Mouse (Mus musculus) kidney, postnatal 10 days (tissue): ENCODE data around the gene Gpc3.
"Not testable (repeated sequence)": the region's sequence is repeated elsewhere in the genome, so short reads cannot be mapped to it uniquely, and the experiment has no call there.

Experiments used
- DNase-seq: peaks from one replicate; pipeline ENCODE4 v3.0.0; 2021; ENCODE audit warnings: mixed read lengths

Gene Gpc3

GRCm38 (mm10) chrX:52374209-52374608 is 239.5 kb downstream of the Gpc3 start:
- DNase-seq: no peak

GRCm38 (mm10) chrX:52372436-52372835 is 241.3 kb downstream of the Gpc3 start:
- DNase-seq: no peak

GRCm38 (mm10) chrX:52369938-52370758 is 243.6 kb downstream of the Gpc3 start:
- no peak for DNase-seq

- no peak for DNase-seq
Observed at GRCm38 (mm10) chrX:52369304-52369937, 244.3 kb downstream of the Gpc3 start.

DNA sequence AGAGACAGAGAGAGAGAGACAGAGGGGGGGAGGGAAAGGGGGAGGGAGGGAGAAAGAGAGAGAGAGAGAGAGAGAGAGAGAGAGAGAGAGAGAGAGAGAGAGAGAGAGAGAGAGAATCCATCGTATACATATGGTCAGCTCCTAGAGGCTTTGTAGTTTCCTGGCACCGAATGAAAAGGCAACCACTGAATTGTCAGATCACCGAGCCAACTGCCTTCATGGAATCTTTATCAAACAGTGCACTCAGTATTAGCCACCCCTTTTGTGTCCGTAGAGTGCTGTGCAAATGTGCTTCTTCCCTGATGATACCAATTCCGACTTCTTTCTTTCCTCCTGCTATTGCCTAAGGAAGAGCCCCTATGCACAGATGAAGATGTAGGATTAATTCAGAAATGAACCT is 246.9 kb downstream of the Gpc3 start:
- no peak for DNase-seq

DNA sequence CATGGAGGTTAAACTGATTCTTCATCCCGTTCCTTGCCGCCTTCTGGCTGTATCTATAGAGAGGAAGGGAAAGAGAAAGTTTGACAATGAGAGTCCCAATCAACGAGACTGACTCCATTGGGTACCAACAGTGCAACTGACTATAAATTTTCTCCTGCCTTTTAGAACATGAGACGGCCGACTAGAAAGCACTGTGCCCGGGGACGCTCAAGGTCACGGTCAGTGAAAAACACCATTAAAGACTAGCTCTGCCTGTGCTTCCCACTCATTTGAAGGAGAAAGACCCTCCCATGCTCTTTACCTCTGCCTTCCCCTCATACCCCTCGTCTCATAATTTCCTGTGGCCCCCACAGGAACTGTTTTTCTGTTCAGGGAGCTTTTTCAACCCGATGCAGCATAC is 248.0 kb downstream of the Gpc3 start:
- no peak for DNase-seq

GRCm38 (mm10) chrX:52362241-52363011 is 251.3 kb downstream of the Gpc3 start:
- no peak for DNase-seq

DNA sequence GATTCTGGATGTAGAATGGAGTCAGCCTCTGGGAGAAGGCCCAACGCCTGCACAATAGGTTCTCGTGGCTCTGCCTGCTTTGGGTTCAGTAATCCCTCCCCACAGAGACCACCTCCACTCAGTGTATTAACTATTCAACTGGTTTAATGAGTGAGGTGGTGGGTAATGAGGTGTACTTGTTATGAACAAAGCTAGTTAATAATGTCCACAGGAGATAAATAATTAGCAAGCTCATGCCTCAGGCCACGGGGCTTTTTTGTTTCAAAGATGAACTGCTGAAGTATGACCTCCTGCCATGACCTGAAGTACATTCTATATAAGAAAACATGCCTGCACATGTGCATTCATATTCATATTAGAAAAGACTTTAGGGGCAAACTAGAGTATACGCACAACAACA is 260.8 kb downstream of the Gpc3 start:
- no peak for DNase-seq

GRCm38 (mm10) chrX:52350631-52351030 is 263.1 kb downstream of the Gpc3 start:
- not testable (repeated sequence) for DNase-seq

- DNase-seq: no peak
Observed at GRCm38 (mm10) chrX:52348773-52349172, 265.0 kb downstream of the Gpc3 start.

DNA sequence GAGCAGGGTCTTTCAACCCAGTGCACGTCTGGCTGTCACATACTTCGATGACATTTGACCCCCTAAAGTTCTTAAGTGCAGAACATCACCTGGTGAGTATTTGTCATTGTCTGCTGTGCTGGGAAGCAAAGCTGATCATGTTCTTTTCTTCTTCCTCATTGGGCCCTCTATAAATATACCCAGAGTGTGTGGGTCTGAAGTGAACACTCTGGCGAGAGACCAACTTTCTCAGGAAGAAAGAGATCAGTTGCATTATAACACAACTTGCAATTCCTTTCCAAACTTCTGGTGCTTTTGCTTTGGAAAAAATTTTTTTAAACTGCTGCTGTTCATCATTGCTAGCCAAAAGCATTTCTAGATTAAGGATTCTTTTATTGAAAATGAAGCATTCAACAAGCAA is 269.7 kb downstream of the Gpc3 start:
- no peak for DNase-seq

GRCm38 (mm10) chrX:52340251-52340650 is 273.5 kb downstream of the Gpc3 start:
- DNase-seq: no peak

- DNase-seq: no peak
Observed at GRCm38 (mm10) chrX:52321791-52322190, 292.0 kb downstream of the Gpc3 start.

- DNase-seq: peak; percentile 15
Observed at GRCm38 (mm10) chrX:52320653-52321052, 293.1 kb downstream of the Gpc3 start.

DNA sequence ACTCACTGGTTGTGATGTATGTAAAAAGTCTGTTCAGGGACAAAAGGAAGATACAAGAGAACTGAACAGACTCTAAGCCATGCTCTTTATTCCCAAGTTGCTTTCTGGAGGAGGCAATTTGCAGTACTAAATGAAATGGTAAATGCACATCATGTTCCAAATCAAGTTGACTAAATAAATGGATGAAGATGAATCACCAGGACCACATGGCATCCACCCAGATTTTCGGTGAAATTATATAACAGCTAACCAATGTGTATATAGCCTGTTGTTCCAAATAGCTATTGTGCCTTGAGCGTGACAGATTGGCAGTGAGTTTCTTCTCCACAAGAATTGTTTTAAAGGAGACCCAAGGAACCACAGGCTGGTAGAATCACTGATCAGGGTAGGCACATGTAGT is 302.8 kb downstream of the Gpc3 start:
- no peak for DNase-seq

DNA sequence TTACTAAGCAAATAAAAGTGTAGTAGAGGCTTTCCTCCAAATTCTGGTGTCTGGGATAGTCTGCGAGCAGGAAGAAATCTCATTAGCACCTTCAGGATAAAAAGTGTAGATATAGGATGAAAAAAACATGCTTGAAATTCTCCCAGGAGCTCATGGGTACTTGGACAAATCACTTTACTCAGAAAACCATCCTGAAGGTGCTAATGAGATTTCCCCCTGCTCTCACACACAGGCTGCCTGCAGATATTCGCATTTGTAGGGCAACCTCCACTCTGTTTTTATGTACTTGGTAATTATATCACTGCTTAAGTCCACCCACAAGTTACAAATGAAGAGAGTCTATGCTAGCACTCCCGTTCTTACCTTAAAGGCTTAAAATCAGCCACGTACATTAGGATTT is 308.5 kb downstream of the Gpc3 start:
- no peak for DNase-seq

- DNase-seq: no peak
Observed at GRCm38 (mm10) chrX:52288792-52289191, 325.0 kb downstream of the Gpc3 start.

DNA sequence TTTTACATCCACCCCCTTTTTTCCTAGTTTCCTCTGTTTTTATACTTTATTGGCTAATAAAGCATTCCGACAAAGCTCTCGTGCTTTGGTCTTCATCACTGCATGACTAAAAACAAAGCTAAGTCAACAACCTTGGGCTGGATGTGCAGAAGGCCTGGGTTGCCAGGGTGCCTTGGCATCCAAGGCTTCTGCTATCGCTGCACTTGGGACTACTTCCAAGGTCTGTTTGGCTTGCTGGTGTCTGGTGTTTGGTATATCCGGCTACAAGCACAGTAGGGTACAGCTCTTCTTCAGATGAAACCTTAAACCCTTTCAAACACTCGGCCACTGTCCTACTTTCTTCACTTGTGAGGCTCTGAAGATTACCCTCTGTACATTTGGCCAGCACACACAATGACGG is 325.8 kb downstream of the Gpc3 start:
- DNase-seq: no peak

DNA sequence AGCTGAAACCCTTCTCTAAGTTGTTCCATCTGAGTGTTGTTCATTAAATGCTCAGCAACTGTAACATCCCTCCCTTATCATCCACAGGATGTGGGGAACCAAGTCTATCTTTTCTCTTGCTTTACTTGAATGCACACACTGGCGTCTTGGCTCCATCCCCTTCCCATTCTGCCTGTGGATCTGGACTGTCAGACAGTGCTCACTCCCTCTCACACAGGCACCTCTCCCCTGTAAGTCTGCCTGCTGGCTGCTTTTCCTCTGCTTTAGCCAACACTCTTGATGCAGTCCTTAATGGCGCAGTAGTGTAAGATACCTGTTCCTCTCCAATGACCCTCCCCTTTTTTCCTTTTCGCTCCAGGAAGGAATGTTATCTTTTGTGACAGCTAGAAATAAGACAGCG is 331.7 kb downstream of the Gpc3 start:
- DNase-seq: no peak

- no peak for DNase-seq
Observed at GRCm38 (mm10) chrX:52281103-52281900, 332.4 kb downstream of the Gpc3 start.

GRCm38 (mm10) chrX:52278687-52279359 is 334.9 kb downstream of the Gpc3 start:
- no peak for DNase-seq

DNA sequence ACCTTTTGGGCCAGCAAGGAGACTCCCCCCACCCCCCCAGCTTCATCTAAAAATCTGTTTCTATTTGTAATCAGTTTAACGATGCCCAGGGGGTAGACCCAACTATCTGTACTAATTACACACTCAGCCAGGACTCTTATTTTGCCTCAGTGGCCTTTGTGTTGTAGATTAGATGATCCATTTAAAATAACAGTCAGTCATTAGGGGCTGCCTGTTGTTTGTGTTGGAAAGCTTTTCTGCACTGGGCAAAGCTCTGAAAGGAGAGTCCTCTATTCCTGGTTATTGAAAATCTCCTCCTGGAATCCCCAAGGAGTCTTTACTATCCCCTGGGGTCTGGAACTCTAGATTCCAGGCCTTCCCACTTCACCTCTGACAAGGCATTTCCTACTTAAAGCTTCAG is 336.2 kb downstream of the Gpc3 start:
- no peak for DNase-seq
